Mouse (Mus musculus): Measurements from ENCODE around the gene Plekha7.

DNA sequence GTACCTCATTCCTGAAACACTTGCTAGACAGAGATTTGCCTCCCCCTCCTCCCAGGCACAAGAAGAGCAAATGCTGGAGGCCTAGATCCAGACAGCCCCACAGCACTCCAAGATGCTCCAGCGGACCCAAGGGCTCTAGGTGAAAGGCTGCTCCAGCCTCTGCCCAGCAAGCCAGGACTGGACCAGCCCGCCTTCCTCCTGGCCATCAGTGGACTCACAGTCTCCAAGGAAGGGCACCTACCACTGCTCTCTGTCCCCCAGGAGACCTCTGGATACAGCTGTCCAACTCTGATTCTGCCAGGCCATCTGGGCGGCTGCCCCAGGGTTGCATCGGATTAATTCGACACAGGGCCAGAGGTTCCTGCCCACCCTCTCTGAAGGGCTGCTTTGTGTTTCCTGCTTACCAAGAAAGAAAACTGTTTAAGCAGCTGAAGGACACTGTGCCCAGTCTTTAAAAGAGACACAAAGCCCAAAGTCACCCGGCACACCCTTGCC is 38.6 kb downstream of the Plekha7 start:
- TF ChIP-seq ZNF384 (IDR thresholded peaks at IDR 0.05; ENCODE audit: low read depth, low read length) (no peak), HCFC1 (IDR thresholded peaks at IDR 0.05; ENCODE audit: borderline replicate concordance, insufficient read depth, low read length) (no peak), CHD2 (IDR thresholded peaks at IDR 0.05; ENCODE audit: low read depth, low read length) (no peak), MAFK (IDR thresholded peaks at IDR 0.05; ENCODE audit: insufficient read depth, low read depth, low read length) (no peak), ZC3H11A (IDR thresholded peaks at IDR 0.05; ENCODE audit: borderline replicate concordance, low read depth, low read length) (no peak)

Data from ES-E14 (cell line).